Mouse (Mus musculus) layer of hippocampus, adult 18-20 months (tissue): ENCODE measurements around the gene Gucy1b1. TPM values are rescaled to one million over a fixed set of nuclear protein-coding genes. Genes with fewer than 3 reads are reported as not detected.
A peak's percentile ranks its signal among the peaks of the same experiment; 100 is the strongest.

ENCODE experiments used
- DNase-seq, 2 experiments: peaks; one replicate each; pipeline ENCODE4 v3.0.0; 2022; ENCODE audit warnings: low spot score in 2 of 2
- long read RNA-seq: library from polyadenylated mRNA; stranded (forward); transcript quantifications from one replicate; pipeline ENCODE4 v2.0.0, GENCODE M21; 2021
- total RNA-seq, 2 experiments: library from RNA; stranded (reverse); gene quantifications; 2 replicates each; pipeline ENCODE4 v1.2.3; 2021

The Gucy1b1 gene
- total RNA-seq: 100 to 1,000 TPM; 106 to 112 TPM
- long read RNA-seq, transcript Gucy1b1-201 (14 exons, 3,223 nt): major isoform, 82 of 90 reads
- long read RNA-seq, partial matches to known transcripts: 6 of 90 reads
- long read RNA-seq, other reads (novel, unspliced or antisense): 2 of 90 reads

DNA sequence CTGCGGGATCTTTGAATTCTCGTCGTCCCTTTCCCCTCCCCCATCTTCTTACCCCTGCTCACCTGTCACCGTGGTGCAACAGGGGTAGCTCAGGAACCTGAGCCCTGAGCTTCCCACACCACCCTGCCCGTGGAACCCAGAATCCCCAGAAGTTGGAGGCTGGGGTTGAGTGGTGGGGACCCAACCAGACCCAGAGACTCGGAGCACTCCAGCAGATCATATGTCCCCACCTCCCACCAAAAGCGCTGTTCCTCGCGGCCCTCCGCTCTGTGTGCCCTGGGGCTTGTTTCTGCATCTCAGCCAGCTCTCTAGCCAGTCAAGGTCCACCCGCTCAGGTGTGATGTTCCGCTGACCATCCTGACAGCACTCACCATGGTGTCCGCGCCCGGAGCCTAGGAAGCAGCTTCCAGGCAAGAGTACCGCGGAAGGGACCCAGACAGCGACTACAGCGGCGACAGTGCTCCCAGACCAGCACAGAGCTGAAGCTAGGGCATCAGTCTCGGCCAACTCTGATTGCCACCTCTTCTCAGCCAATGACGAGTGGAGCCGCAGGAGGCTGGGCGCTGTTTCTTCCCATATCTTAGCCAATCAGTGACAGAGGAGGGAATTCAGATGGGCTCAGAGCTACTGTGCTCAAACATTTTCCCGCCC lies at the start of gene Gucy1b1:
Gucy1b1 (minus strand) TSS at position 489 of the 651 bp plus-strand sequence.
- DNase-seq: peak; percentile 83 to 92

DNA sequence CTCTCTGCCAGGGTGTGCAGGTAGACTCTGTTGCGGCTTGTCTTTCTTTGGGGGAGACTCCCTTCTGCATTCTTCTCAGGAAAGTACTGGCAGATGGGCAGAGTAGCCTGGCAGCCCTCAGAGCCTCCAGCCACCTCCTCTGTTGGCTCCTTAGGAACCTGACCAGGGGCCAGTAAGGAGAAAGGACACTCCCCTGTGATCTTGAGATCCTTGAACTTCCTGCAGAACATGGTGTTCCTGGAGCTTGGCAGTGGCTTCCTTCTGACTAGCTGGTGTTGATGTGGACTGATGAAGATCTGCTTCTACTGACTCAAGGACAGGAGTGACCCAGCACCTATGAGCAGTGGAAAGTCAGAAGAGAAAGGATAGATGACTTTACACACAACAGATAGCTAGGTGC lies 44.4 kb upstream of the Gucy1b1 start:
- no peak for DNase-seq

DNA sequence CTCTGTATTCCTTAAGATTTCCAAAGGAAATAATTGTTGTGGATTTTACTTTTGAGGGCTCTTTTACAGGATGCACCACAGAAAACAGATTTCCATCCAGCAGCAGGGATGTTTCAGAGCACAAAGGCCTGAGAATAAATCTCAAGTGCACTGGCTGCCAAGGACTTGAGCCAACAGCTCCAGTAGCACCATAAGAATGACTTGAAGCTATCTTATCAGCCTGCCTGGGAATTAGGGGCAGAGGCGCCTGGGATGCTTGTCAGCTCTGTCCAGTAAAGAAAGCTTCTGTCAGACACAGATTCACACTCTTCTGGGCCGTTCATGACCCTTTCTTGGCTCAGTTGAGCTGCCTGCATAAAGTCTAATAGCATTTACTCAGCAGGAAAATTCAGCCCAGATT lies 38.0 kb upstream of the Gucy1b1 start:
- no peak for DNase-seq

DNA sequence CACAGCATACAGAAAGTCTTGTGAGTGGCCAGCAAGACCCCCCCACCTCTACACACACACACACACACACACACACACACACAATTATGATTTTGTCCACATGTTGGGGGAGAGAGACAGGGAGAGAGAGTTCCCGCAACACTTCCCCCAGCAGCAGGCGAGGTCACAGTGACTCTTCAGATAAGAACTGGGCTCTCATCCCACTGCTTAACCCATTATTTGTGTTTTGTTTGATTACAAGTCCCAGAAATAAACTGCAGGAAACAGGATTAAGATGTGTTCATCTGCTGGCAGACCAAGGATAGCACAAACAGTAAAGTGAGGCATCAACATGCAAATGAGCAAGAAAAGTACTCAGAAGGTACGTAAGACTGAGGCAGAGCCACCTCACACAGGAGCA lies 37.5 kb upstream of the Gucy1b1 start:
- no peak for DNase-seq

DNA sequence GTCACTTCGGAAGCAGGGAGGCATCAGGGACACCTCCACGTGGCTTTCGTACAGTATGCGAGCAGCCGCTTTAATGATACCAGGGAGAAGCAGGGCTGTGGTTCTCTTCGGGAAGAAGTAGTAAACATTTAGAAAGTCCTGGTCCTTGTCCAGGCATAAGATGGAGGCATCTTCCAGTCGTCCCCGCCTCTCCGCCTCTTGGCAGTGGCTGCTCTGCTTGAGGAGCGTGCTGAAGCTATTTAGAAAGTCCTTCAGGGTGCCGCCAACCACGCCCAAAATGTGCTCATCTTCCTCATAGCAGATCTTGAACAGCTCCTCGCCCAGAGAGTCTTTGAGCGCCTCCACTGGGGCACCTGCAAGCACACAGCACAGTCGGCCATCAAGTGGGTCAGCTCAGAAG lies 34.5 kb upstream of the Gucy1b1 start:
- no peak for DNase-seq

DNA sequence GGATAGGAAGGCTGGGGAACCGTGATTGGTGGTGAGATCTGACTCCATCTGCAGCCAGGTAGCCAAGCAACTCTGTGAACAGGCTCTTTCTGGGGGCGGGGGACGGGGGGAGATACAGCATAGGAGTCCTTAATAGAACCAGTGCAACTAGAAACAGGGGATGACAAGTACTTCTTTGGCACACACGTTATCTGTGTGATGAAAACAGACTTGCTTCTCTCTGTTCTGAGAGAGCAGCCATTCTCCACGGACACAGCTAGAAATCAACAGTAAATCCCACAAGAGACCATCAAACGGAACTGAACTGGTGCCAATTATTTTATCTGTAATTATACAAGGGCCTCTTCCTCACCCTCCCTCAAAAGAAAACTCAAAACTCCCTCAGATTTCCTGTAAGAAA lies 29.7 kb upstream of the Gucy1b1 start:
- no peak for DNase-seq

DNA sequence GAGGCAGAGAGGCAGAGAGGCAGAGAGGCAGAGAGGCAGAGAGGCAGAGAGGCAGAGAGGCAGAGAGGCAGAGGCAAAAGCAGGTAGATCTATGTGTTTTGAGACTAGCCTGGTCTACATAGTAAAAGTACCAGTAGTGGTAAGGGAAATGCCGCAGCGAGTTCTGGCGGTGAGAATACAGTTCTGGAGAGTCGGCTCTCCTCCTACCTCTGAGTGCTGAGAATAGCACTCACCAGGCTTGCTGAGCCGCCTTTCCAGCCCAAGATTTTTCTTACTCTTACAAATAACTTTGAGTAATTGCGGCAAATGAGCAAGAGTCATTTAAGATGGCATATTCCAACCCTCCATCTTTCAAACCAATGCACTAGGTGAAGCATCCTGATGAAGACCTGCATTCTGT lies 24.6 kb upstream of the Gucy1b1 start:
- no peak for DNase-seq

DNA sequence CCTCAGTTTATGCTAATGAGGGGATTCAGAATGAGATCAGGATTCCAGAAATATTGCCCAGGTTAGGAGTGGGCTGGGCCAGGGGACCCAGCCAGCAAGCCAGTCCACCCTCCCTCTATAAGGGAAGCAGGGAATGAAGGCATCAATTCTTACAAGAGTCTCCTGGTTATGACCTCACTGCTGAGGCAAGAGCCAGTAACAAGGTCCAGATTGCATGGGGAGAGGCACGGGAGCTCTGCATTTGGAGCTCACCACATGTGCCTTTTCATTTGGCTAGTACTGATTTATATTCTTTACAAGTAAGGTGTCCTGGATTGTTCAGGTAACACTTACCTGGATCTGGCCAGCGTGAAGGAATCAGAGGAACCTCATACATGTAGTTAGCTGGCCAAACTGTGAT lies 22.3 kb upstream of the Gucy1b1 start:
- no peak for DNase-seq

DNA sequence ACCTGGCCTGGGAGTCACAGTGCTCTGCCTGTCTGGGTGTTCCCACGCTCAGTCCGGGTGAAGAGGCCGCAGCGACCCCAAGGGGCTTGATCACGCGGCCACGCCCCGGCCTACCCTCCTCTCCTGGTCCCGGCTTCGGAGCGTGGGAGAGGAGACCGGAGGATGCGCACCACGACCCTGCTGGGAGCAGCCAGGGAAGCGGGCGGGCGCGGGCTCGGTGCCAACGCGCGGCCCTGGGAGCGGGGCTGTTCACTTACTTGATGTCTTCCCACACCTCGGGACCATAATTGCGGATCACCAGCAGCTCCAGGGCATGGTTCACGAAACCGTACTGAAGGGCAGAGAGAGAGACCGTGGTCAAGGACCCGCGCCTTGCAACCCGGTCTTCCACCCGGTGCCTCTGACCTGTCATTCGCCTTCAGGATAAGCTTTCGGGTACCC lies 728 bp downstream of the Gucy1b1 start:
- peak; percentile 76 to 79 for DNase-seq

DNA sequence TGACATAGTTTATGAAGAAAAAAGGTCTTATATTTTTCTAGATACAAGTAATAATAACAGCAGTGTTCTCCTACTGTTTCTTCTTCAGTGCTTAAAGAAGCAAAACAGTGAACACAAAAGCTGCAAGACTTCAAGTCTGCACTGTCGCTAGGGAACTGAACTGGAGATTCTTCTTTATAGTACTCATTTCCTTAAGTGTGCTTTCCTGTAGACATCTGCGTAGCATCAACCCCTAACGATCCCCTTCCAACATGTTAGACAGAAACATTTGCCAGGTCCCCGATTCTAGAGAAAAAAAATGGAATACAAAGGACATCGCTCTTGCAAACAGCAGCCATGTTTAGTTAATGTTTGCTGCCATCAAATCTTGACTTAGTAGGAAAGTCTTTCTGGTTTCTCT lies 6.7 kb downstream of the Gucy1b1 start:
- DNase-seq: no peak

DNA sequence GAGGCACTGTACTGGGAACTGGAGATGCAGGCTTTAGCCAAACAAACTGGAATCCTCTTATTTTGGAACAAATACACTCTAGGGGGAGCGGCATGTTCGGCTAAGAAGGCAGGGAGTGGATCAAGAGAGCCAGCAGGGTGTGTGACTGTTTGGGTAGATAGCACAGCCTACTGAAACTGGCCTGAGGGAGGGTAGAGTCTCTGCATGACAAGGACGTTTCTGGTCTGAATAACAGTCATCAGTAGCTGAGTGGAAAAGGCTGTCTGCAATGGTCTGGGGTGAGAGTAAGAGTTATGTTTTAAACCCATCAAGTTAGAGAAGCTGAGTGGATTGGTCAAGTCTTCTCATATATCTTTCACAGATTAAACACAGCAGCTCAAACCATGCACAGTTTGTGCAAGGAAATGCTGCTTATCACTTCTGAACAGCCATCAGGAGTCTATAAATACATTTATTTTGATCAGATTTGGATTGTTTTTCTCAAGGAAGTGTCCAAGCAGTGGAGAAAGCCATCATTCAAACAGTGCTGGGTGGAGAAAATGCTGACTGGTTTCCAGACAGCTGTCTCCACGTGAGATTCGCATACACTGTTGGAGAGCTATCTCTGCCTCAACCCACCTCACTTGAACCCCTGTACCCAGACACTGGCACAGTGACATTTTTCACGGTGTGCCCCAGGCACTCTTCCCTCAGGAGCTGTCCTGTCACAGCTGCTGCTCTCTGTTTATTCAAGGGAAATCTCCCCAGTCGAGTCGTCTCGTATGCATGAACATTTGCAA lies 12.9 kb downstream of the Gucy1b1 start:
- DNase-seq: no peak

DNA sequence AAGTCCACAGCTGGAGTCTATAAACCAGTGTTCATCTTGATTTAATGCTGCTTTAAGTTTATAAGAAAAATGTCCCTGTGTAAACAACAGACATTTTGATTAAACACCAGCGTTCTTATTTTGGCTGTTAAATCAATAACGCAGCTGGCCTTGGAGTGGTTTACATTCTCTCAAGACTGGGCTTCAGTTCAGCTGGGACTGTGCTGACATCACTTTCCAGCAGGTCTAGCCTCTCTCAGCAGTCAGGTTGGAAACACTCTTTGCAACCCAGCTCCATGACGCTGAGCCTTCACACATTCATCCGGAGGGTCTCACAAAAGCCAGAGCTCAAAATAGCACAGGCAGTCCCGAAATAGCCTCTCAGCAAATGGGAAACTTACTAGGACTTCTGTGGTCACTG lies 17.3 kb downstream of the Gucy1b1 start:
- no peak for DNase-seq

DNA sequence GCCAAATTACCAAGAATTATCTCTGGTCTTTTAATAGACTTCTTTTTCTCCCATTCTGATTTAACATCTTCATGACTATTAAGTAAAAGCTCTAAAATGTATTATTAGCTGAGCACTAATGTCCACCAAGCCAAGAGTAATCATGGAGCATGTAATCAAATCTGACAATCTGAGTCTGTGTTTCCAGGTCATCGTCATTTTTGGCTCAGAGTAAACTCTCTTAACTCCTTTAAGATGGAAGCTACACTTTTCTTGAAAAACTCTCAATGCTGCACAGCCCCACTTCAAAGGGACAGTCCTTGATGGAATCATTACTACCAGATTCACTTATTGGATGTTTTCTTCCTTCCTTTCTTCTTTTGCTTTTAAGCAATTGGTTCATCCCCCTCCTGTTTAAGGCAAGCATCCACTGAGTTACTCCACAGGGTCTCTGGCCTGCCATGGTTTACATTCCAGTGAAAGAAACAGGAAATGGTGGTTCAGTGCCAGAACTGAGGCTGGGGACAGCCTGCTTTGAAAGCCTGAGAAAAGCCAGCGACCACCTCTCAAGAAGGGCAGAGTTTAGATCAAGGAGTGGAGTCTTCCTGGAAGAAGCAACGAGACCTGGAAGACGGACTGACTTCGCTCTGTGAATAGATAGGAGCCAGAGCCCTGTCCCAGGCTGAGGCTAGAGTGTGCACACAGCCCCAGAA lies 20.1 kb downstream of the Gucy1b1 start:
- DNase-seq: no peak

DNA sequence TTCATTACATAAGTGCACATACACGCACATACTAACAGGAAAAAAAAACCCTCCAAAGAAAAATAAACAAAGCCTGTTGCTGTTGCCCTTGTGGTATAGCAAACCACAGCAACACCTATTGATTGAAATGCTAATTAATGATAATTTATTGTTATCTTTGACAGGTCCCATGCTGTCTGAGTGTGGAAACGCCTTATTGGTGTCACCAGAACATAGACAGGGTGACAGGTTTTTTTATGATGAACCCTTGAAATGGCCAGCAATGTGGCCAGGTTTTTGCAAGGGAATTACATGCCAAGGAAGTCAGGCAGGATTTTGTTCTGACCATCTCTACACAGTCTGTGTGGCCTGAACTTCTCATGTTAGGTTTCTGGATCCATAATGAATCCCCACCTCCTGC lies 22.5 kb downstream of the Gucy1b1 start:
- DNase-seq: no peak

DNA sequence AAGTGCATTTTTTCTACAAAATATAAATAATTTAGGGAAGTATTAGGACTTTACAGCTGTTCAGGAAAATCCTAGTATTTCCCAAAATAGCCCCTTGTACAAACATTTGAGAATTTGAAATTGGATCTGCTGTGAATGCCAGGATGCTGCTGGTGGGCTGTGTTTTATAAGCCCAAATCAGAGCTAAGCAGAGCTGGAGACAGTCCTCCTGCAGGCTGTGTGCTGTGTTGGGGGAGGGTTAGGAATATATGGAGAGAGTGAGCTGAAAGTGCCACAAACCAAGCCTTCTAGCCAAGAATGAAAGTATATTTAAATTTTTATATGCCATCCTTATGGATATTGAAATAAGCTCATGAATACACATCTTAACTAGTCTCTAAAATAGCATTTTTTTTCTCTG lies 23.0 kb downstream of the Gucy1b1 start:
- no peak for DNase-seq

DNA sequence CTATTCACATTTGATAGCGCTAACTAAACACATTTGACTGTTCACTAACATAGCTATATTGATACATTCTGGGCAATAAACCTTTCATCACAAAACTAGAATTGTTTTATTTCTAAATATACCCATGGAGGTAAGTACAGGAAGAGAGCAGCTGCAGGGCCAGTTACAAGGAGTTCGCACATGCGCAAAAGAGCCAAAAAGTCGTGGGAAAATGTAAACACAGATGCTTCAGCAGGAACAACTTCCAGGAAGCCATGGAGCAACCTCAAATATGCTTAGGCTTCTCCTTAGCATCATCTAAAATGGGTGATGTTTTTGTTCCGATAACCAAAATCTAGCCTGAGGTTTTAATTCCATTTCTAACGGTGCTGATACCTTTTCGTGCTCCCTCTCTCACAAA lies 25.8 kb downstream of the Gucy1b1 start:
- no peak for DNase-seq

DNA sequence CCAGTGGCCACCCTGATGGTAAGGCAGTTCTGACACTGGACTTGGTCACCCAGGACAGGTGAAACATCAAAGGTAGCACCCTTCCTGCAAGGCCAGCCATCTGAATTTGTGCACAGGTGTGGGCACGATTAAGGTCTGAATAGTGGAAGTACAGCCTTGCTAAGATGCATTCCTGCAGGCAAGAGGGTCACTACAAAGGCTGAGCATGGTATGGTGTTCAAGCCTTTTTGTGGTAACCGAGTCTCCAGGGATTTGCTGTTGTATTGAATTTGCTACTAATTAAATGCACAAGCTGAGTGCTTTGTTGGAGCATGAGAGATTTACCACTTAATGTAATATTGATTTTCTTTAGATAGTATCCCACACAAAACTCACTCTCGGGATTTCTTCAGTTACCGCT lies 26.4 kb downstream of the Gucy1b1 start:
- DNase-seq: no peak

DNA sequence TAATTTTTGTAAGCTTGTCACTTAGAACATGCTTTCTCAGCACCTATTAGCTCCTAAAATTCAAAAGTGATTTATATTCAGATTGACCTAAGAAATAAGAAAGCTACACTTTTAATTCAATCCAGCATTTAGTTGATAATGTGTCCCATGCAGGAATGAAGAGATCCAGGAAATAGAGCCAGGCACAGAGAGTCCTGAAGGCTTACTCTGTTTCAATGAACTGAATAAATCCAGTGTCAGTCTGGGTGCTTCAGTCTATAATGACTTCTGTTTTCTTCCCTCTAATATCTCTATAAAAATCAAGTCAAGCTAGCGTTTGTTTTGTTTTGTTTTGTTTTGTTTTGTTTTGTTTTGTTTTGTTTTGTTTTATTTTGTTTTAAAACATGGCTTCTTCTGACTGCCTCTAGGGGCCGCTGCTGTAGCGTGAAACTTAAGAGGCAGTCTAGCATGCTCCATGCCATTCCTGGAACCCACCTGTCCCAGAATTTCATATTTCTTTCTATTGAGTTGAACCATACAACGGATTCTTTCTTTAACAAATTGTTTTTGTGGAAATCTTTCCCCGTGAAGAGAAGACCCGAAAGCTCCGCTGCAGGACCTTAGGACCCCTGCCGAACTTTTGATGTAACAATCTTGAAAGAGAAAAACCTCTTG lies 27.3 kb downstream of the Gucy1b1 start:
- peak in 1 of 2 experiments; percentile 52 for DNase-seq

DNA sequence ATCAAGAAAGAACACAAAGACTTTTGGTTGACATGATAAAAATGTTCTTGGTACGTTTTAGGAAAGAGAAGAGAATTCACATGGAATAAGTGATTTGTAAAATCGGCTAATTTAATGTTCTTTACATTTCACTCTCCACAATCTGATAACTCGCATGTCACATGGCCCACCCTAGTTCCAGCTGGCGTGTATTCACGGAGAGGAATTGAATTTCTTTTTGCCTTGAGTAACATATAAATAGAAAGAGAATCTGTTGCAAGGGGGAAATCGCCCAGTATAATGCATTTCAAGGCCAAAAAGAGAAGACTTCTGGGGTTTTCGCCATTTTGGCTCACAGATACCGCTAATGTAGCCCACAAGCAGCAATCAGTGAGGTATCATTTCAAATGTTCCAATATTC lies 28.4 kb downstream of the Gucy1b1 start:
- no peak for DNase-seq

DNA sequence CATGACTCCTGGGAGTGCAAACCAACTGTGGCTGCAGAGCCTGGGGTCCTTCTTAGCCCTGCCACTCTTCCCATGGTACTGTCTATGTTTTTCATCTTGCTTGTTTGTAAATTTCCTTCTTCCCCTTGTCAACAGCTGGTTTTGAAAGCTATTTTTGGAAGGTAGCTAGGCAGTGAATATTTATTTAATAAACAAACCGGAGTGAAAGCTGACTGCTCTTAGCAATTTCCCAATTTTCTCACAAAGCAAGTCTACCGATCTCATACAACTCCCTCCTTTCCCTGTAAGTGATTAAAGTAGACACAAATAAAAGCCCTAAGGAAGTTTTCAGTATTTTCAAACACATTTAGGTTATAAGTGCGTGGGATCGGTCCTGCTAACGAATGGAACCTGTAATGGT lies 29.6 kb downstream of the Gucy1b1 start:
- DNase-seq: no peak

DNA sequence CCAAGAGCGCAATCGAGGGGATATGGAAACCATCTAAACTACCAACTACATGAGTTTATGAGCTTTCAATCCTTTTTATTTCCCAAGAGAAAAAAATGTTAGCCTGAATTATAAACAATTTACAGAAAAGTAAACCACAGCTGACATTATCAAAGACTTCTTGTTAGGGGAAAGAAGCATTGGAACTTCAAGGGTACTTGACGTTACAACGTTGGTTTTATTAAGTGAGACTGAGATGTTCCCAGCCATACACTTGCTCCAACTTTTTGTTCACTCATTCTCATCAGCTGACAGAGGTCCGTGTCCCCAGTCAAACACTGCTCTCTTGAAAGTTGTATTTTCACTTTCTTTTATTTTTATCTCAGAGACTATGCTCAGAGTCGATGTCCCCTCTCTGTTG lies 30.8 kb downstream of the Gucy1b1 start:
- no peak for DNase-seq
